Mouse (Mus musculus): Measurements from ENCODE around the gene Skap1. TPM values are rescaled to one million over a fixed set of nuclear protein-coding genes. Genes with fewer than 3 reads are reported as not detected.

The Skap1 gene
- total and polyA plus RNA-seq, 3 experiments = 0.25 to 0.98 TPM; not detected in 1

DNA sequence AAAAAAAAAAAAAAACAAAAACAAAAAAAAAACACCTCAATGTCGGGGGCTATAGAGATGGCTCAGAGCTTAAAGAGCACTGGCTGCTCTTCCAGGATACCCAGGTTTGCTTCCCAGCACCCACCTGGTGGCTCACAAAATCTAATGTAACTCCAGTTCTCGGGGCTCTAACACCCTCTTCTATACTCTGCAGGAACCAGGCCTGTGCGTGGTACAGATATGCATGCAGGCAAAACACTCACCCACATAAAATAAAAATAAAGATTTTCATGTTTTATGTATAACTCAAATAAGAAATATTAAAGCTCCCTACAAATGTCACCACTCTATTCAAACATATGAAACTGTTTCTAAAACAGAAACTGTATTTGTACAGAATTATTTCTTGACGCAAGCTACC is 214.6 kb downstream of the Skap1 start:
- no peak for TF ChIP-seq POLR2A (IDR thresholded peaks at IDR 0.05; ENCODE audit: insufficient read depth, low read depth, low read length)
- no peak for TF ChIP-seq EP300 (IDR thresholded peaks at IDR 0.05; ENCODE audit: insufficient read depth, low read depth, low read length)
- TF ChIP-seq CTCF (IDR thresholded peaks at IDR 0.05) = no peak
- no peak for DNase-seq
- intact Hi-C loops (cut with DNase I) = loop anchor here (10.0 kb wide), 1 partner anchor 234 kb away; no protein-coding TSS in a partner anchor
- H3K9ac ChIP-seq (ENCODE audit: low read depth, low read length) = no peak overlapping the region
- H3K4me1 ChIP-seq (ENCODE audit: control insufficient read depth, insufficient read depth, low read length) = no peaks in the 10 kb centered on the region
- H3K27ac ChIP-seq = no peak overlapping the region
- H3K36me3 ChIP-seq (ENCODE audit: control insufficient read depth, insufficient read depth, low read length) = no peaks in the 10 kb centered on the region
- WGBS = 80% methylated on average over 4 of the region's 4 CpGs
- H3K79me2 ChIP-seq (replicated peaks; ENCODE audit: control insufficient read depth, insufficient read depth, low read length) = no peaks in the 10 kb centered on the region
- no peak overlapping the region for H3K4me3 ChIP-seq
- no peaks in the 10 kb centered on the region for H3K27me3 ChIP-seq (ENCODE audit: control insufficient read depth, insufficient read depth, low read length)

- peak; percentile 40 for TF ChIP-seq CTCF (IDR thresholded peaks at IDR 0.05)
- no peak for TF ChIP-seq POLR2A (IDR thresholded peaks at IDR 0.05; ENCODE audit: insufficient read depth, low read depth, low read length)
- intact Hi-C loops (cut with DNase I) = no loop called here
Observed at GRCm38 (mm10) chr11:96685381-96685780, 221.0 kb downstream of the Skap1 start.

GRCm38 (mm10) chr11:96686713-96687280 is 222.4 kb downstream of the Skap1 start:
- Histone ChIP-seq H3K79me2 (replicated peaks; ENCODE audit: control insufficient read depth, insufficient read depth, low read length) (no peaks in the 10 kb centered on the region), H3K4me3 (no peak overlapping the region), H3K27ac (no peak overlapping the region), H3K4me1 (ENCODE audit: control insufficient read depth, insufficient read depth, low read length) (no peaks in the 10 kb centered on the region), H3K27me3 (ENCODE audit: control insufficient read depth, insufficient read depth, low read length) (no peaks in the 10 kb centered on the region), H3K9ac (ENCODE audit: low read depth, low read length) (no peak overlapping the region), H3K36me3 (ENCODE audit: control insufficient read depth, insufficient read depth, low read length) (no peaks in the 10 kb centered on the region)
- DNase-seq = no peak
- intact Hi-C loops (cut with DNase I) = no loop called here
- TF ChIP-seq EP300 (IDR thresholded peaks at IDR 0.05; ENCODE audit: insufficient read depth, low read depth, low read length) = no peak
- TF ChIP-seq POLR2A (IDR thresholded peaks at IDR 0.05; ENCODE audit: insufficient read depth, low read depth, low read length) = no peak
- no peak for TF ChIP-seq CTCF (IDR thresholded peaks at IDR 0.05)
- 74% methylated on average over 16 of the region's 16 CpGs for WGBS

More at GRCm38 (mm10) chr11:96685381-96685780, 221.0 kb downstream of the Skap1 start:
- Histone ChIP-seq H3K79me2 (replicated peaks; ENCODE audit: control insufficient read depth, insufficient read depth, low read length) (no peaks in the 10 kb centered on the region), H3K4me1 (ENCODE audit: control insufficient read depth, insufficient read depth, low read length) (no peaks in the 10 kb centered on the region), H3K36me3 (ENCODE audit: control insufficient read depth, insufficient read depth, low read length) (no peaks in the 10 kb centered on the region), H3K27ac (no peak overlapping the region), H3K9ac (ENCODE audit: low read depth, low read length) (no peak overlapping the region), H3K27me3 (ENCODE audit: control insufficient read depth, insufficient read depth, low read length) (no peaks in the 10 kb centered on the region), H3K4me3 (no peak overlapping the region)
- DNase-seq = no peak
- WGBS = 81% methylated on average over 2 of the region's 2 CpGs

DNA sequence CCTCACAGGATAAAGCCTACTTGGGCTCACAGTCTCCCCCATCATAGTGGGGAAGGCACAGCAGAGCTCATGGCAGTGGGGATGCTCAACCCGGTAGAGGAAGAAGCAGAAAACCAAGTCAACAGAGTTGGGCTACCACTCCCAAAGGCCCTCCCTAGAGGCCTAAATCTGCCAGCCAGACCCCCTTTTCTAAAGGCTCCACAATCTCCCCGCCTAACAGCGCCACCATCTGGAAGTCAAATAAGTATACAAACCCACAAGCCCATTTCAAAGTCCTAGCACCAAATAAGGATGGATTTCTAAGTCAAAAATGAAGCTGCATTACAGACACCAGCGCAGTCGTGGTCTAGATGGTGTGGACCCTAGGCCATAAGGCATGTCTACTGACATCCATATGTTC is 227.9 kb downstream of the Skap1 start:
- no peak for DNase-seq
- H3K27me3 ChIP-seq (ENCODE audit: control insufficient read depth, insufficient read depth, low read length) = no peaks in the 10 kb centered on the region
- H3K36me3 ChIP-seq (ENCODE audit: control insufficient read depth, insufficient read depth, low read length) = no peaks in the 10 kb centered on the region
- H3K79me2 ChIP-seq (replicated peaks; ENCODE audit: control insufficient read depth, insufficient read depth, low read length) = no peaks in the 10 kb centered on the region
- WGBS = 85% methylated on average over 5 of the region's 5 CpGs
- H3K27ac ChIP-seq = no peak overlapping the region
- H3K4me3 ChIP-seq = no peak overlapping the region
- TF ChIP-seq CTCF (IDR thresholded peaks at IDR 0.05) (no peak), POLR2A (IDR thresholded peaks at IDR 0.05; ENCODE audit: insufficient read depth, low read depth, low read length) (no peak)
- no peak overlapping the region for H3K9ac ChIP-seq (ENCODE audit: low read depth, low read length)
- intact Hi-C loops (cut with DNase I) = no loop called here
- H3K4me1 ChIP-seq (ENCODE audit: control insufficient read depth, insufficient read depth, low read length) = no peaks in the 10 kb centered on the region

DNA sequence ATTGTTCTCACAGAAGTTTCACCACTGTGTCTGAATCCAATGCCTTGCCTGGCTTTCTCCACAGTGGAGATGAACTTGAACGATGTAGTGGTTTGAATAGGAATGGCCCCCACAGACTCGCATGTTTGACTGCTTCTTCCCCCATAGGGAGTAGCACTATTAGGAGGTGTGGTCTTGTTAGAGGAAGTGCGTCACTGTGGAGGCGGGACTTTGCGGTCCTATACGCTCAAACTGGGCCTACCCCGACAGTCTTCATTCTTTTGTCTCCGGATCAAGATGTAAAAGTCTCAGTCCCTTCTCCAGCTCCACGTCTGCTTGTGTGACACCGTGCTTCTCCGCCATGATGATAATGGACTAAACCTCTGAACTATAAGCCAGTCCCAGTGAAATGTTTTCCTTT is 229.0 kb downstream of the Skap1 start:
- no peak overlapping the region for H3K27ac ChIP-seq
- no peaks in the 10 kb centered on the region for H3K27me3 ChIP-seq (ENCODE audit: control insufficient read depth, insufficient read depth, low read length)
- H3K79me2 ChIP-seq (replicated peaks; ENCODE audit: control insufficient read depth, insufficient read depth, low read length) = no peaks in the 10 kb centered on the region
- no peak overlapping the region for H3K4me3 ChIP-seq
- no peaks in the 10 kb centered on the region for H3K4me1 ChIP-seq (ENCODE audit: control insufficient read depth, insufficient read depth, low read length)
- no peaks in the 10 kb centered on the region for H3K36me3 ChIP-seq (ENCODE audit: control insufficient read depth, insufficient read depth, low read length)
- WGBS = 92% methylated on average over 11 of the region's 11 CpGs
- no peak overlapping the region for H3K9ac ChIP-seq (ENCODE audit: low read depth, low read length)
- TF ChIP-seq POLR2A (IDR thresholded peaks at IDR 0.05; ENCODE audit: insufficient read depth, low read depth, low read length) (no peak), CTCF (IDR thresholded peaks at IDR 0.05) (no peak), EP300 (IDR thresholded peaks at IDR 0.05; ENCODE audit: insufficient read depth, low read depth, low read length) (no peak)
- intact Hi-C loops (cut with DNase I) = no loop called here
- no peak for DNase-seq

- Histone ChIP-seq H3K4me1 (ENCODE audit: control insufficient read depth, insufficient read depth, low read length) (no peaks in the 10 kb centered on the region), H3K79me2 (replicated peaks; ENCODE audit: control insufficient read depth, insufficient read depth, low read length) (no peaks in the 10 kb centered on the region), H3K27me3 (ENCODE audit: control insufficient read depth, insufficient read depth, low read length) (no peaks in the 10 kb centered on the region), H3K4me3 (no peak overlapping the region), H3K36me3 (ENCODE audit: control insufficient read depth, insufficient read depth, low read length) (no peaks in the 10 kb centered on the region), H3K27ac (no peak overlapping the region), H3K9ac (ENCODE audit: low read depth, low read length) (no peak overlapping the region)
- intact Hi-C loops (cut with DNase I) = no loop called here
- no peak for TF ChIP-seq CTCF (IDR thresholded peaks at IDR 0.05)
- no peak for TF ChIP-seq POLR2A (IDR thresholded peaks at IDR 0.05; ENCODE audit: insufficient read depth, low read depth, low read length)
- no peak for TF ChIP-seq EP300 (IDR thresholded peaks at IDR 0.05; ENCODE audit: insufficient read depth, low read depth, low read length)
- 76% methylated on average over 12 of the region's 12 CpGs for WGBS
- no peak for DNase-seq
Observed at GRCm38 (mm10) chr11:96694774-96695173, 230.4 kb downstream of the Skap1 start.
